Mouse (Mus musculus): ENCODE results near the gene Rab15.

The Rab15 gene

GRCm38 (mm10) chr12:76779951-76780350 lies 42.8 kb downstream of the Rab15 start:
- intact Hi-C loops (cut with DNase I): no loop called here

GRCm38 (mm10) chr12:76778305-76779083 lies 44.2 kb downstream of the Rab15 start:
- intact Hi-C loops (cut with DNase I): no loop called here

GRCm38 (mm10) chr12:76777845-76778244 lies 44.9 kb downstream of the Rab15 start:
- intact Hi-C loops (cut with DNase I): no loop called here

GRCm38 (mm10) chr12:76776898-76777297 lies 45.8 kb downstream of the Rab15 start:
- intact Hi-C loops (cut with DNase I): no loop called here

GRCm38 (mm10) chr12:76775132-76775531 lies 47.6 kb downstream of the Rab15 start:
- intact Hi-C loops (cut with DNase I): no loop called here

- intact Hi-C loops (cut with DNase I): no loop called here
Measured at GRCm38 (mm10) chr12:76774652-76775051, 48.1 kb downstream of the Rab15 start.

- intact Hi-C loops (cut with DNase I): no loop called here
Measured at GRCm38 (mm10) chr12:76771540-76771939, 51.2 kb downstream of the Rab15 start.

- intact Hi-C loops (cut with DNase I): no loop called here
Measured at GRCm38 (mm10) chr12:76770841-76771500, 51.7 kb downstream of the Rab15 start.

- intact Hi-C loops (cut with DNase I): no loop called here
Measured at GRCm38 (mm10) chr12:76765901-76766630, 56.6 kb downstream of the Rab15 start.

GRCm38 (mm10) chr12:76765354-76765851 lies 57.3 kb downstream of the Rab15 start, which contains the start of the genes Churc1 and Fntb:
TSS of gene Churc1 (plus strand) at chr12:76765538.
TSS of gene Fntb (plus strand) at chr12:76765589.
- intact Hi-C loops (cut with DNase I): no loop called here

- intact Hi-C loops (cut with DNase I): no loop called here
Measured at GRCm38 (mm10) chr12:76752652-76753318, 69.9 kb downstream of the Rab15 start.

- intact Hi-C loops (cut with DNase I): no loop called here
Measured at GRCm38 (mm10) chr12:76750866-76751459, 71.7 kb downstream of the Rab15 start.

Data from adrenal gland (tissue).